ENCODE assay signal across 8 mouse cellular contexts in genomic region chr7:28339213-28339917, GRCm38 (mm10). TPM values are rescaled to one million over a fixed set of nuclear protein-coding genes. Genes with fewer than 3 reads are reported as not detected.
DNase-seq lines count a peak whose midpoint lies in the region; ATAC-seq and TF ChIP-seq lines count a peak whose summit lies in the region.

No protein-coding gene starts in this region.

- peak; percentile 38 for DNase-seq in cerebellum, adult 11 months
- peak; percentile 53 for DNase-seq in brain, embryonic 14.5 days (ENCODE audit: low read depth)
- DNase-seq in forebrain, embryonic 11.5 days (ENCODE audit: low spot score) = no peak
- peak; percentile 37 for DNase-seq in heart, postnatal 25 days (ENCODE audit: low spot score)
- peak; percentile 38 to 51 for DNase-seq in layer of hippocampus, postnatal 10 days (ENCODE audit: low spot score in 2 of 2)
- peak; percentile 60 for DNase-seq in mesoderm, embryonic 11.5 days (ENCODE audit: low read depth, low spot score)

- H3K9me3 ChIP-seq in forebrain, embryonic 11.5 days (ENCODE audit: control insufficient read depth, low read length) = no peaks in the 10 kb centered on the region
- no peaks in the 10 kb centered on the region for H3K9me3 ChIP-seq in stomach, embryonic 14.5 days (ENCODE audit: control insufficient read depth, low read depth, low read length)

- intact Hi-C loops in heart, postnatal 25 days (cut with DNase I) = no loop called here

- peak overlapping the region; percentile 60 for H3K4me2 ChIP-seq in forebrain, embryonic 11.5 days (ENCODE audit: low read depth, low read length, severe bottlenecking)
- H3K4me2 ChIP-seq in stomach, embryonic 14.5 days (replicated peaks; ENCODE audit: low read depth, low read length) = peak overlapping the region; percentile 60

- H3K9ac ChIP-seq in forebrain, embryonic 11.5 days (ENCODE audit: low read length) = peak overlapping the region; percentile 95
- H3K9ac ChIP-seq in stomach, embryonic 14.5 days (replicated peaks; ENCODE audit: low read depth, low read length) = peak overlapping the region; percentile 50

- H3K4me3 ChIP-seq in forebrain, embryonic 11.5 days (ENCODE audit: low read depth, low read length) = peak overlapping the region; percentile 99
- peak overlapping the region; percentile 91 for H3K4me3 ChIP-seq in stomach, embryonic 14.5 days (ENCODE audit: low read depth, low read length)

- no peaks in the 10 kb centered on the region; the same call in 1 of the 2 replicates for H3K36me3 ChIP-seq in forebrain, embryonic 11.5 days (ENCODE audit: control insufficient read depth, insufficient read depth, low read length)
- H3K36me3 ChIP-seq in stomach, embryonic 14.5 days (ENCODE audit: control insufficient read depth, insufficient read depth, low read length) = peaks cover 4% of the 10 kb centered on the region; the same call in 1 of the 2 replicates

- WGBS in forebrain, embryonic 11.5 days = 84% methylated on average over 19 of the region's 19 CpGs
- WGBS in stomach, embryonic 14.5 days = 74% methylated on average over 19 of the region's 19 CpGs

- no peak; the same call in 1 of the 2 replicates for TF ChIP-seq CTCF in brain, embryonic 14.5 days (IDR thresholded peaks at IDR 0.05; ENCODE audit: borderline replicate concordance, extremely low read depth, insufficient read depth, insufficient read length)

- no peaks in the 10 kb centered on the region for H3K27me3 ChIP-seq in forebrain, embryonic 11.5 days (ENCODE audit: control insufficient read depth, insufficient read depth, low read length)
- H3K27me3 ChIP-seq in stomach, embryonic 14.5 days (ENCODE audit: control insufficient read depth, insufficient read depth, low read length) = no peaks in the 10 kb centered on the region

- H3K4me1 ChIP-seq in forebrain, embryonic 11.5 days (replicated peaks; ENCODE audit: control insufficient read depth, insufficient read depth, low read length) = peaks cover 2% of the 10 kb centered on the region; the same call in 1 of the 2 replicates
- H3K4me1 ChIP-seq in stomach, embryonic 14.5 days (ENCODE audit: control insufficient read depth, insufficient read depth, low read length) = no peaks in the 10 kb centered on the region; the same call in 1 of the 2 replicates

- ATAC-seq in cerebellum, adult (ENCODE audit: insufficient number of reproducible peaks, low FRiP score, low TSS enrichment) = no peak
- no peak; the same call in 1 of the 2 replicates for ATAC-seq in forebrain, embryonic 11.5 days (replicated peaks; ENCODE audit: low FRiP score)
- ATAC-seq in stomach, embryonic 14.5 days (ENCODE audit: insufficient number of reproducible peaks, insufficient read depth, low FRiP score, low read depth) = peak; percentile 1; the same call in 1 of the 2 replicates

- no peak for TF ChIP-seq POLR2A in brain, embryonic 14.5 days (IDR thresholded peaks at IDR 0.05; ENCODE audit: borderline replicate concordance, extremely low read depth, insufficient read depth, insufficient read length, poor library complexity, severe bottlenecking)

- H3K27ac ChIP-seq in forebrain, embryonic 11.5 days (ENCODE audit: low read depth, low read length) = peak overlapping the region; percentile 54; the same call in 1 of the 2 replicates
- peak overlapping the region; percentile 82; the same call in 1 of the 2 replicates for H3K27ac ChIP-seq in stomach, embryonic 14.5 days (ENCODE audit: low read length)

RNA-seq across cellular contexts. Expression of gene Supt5, which starts 0.8 kb away (rescaled TPM):
- polyA plus RNA-seq in brain, embryonic 14.5 days (2012; rRNA removed) = 103 and 118 TPM in 2 replicates
- polyA plus RNA-seq in forebrain, embryonic 11.5 days (2014; fragmentation: Nextera tagmentation; extraction: Ambion mirVana) = 97.2 and 104 TPM in 2 replicates
- total RNA-seq in heart, postnatal 25 days (2021) = 10 to 100 TPM; 52.8 to 52.9 TPM
- total RNA-seq in layer of hippocampus, postnatal 10 days (2021) = 100 to 1,000 TPM; 105 to 109 TPM
- 71.7 and 73.7 TPM in 2 replicates for polyA plus RNA-seq in stomach, embryonic 14.5 days (2014; fragmentation: Nextera tagmentation; extraction: Ambion mirVana)

RNA-seq across cellular contexts. Expression of gene Rps16, which starts 11.1 kb away (rescaled TPM):
- 1,173 and 1,238 TPM in 2 replicates for polyA plus RNA-seq in brain, embryonic 14.5 days (2012; rRNA removed)
- 727 and 782 TPM in 2 replicates for polyA plus RNA-seq in forebrain, embryonic 11.5 days (2014; fragmentation: Nextera tagmentation; extraction: Ambion mirVana)
- total RNA-seq in heart, postnatal 25 days (2021) = 100 to 1,000 TPM; 489 to 520 TPM
- total RNA-seq in layer of hippocampus, postnatal 10 days (2021) = 100 to 1,000 TPM; 563 to 624 TPM
- polyA plus RNA-seq in stomach, embryonic 14.5 days (2014; fragmentation: Nextera tagmentation; extraction: Ambion mirVana) = 1,258 and 1,269 TPM in 2 replicates

RNA-seq across cellular contexts. Expression of gene Timm50, which starts 27.5 kb away (rescaled TPM):
- 105 and 134 TPM in 2 replicates for polyA plus RNA-seq in brain, embryonic 14.5 days (2012; rRNA removed)
- polyA plus RNA-seq in forebrain, embryonic 11.5 days (2014; fragmentation: Nextera tagmentation; extraction: Ambion mirVana) = 222 and 235 TPM in 2 replicates
- total RNA-seq in heart, postnatal 25 days (2021) = 10 to 100 TPM; 60.5 to 61.7 TPM
- 10 to 100 TPM; 49.2 to 49.6 TPM for total RNA-seq in layer of hippocampus, postnatal 10 days (2021)
- polyA plus RNA-seq in stomach, embryonic 14.5 days (2014; fragmentation: Nextera tagmentation; extraction: Ambion mirVana) = 139 and 140 TPM in 2 replicates

RNA-seq across cellular contexts. Expression of gene Plekhg2, which starts 33.0 kb away (rescaled TPM):
- 20.2 and 35.0 TPM in 2 replicates for polyA plus RNA-seq in brain, embryonic 14.5 days (2012; rRNA removed)
- polyA plus RNA-seq in forebrain, embryonic 11.5 days (2014; fragmentation: Nextera tagmentation; extraction: Ambion mirVana) = 81.2 and 81.3 TPM in 2 replicates
- total RNA-seq in heart, postnatal 25 days (2021) = 10 to 100 TPM; 13.1 to 20.4 TPM
- total RNA-seq in layer of hippocampus, postnatal 10 days (2021) = 10 to 100 TPM; 13.5 to 13.6 TPM
- polyA plus RNA-seq in stomach, embryonic 14.5 days (2014; fragmentation: Nextera tagmentation; extraction: Ambion mirVana) = 63.4 and 70.7 TPM in 2 replicates

RNA-seq across cellular contexts. Expression of gene Dll3, which starts 37.3 kb away (rescaled TPM):
- 30.3 and 43.3 TPM in 2 replicates for polyA plus RNA-seq in brain, embryonic 14.5 days (2012; rRNA removed)
- polyA plus RNA-seq in forebrain, embryonic 11.5 days (2014; fragmentation: Nextera tagmentation; extraction: Ambion mirVana) = 43.6 and 50.5 TPM in 2 replicates
- total RNA-seq in heart, postnatal 25 days (2021) = not detected
- total RNA-seq in layer of hippocampus, postnatal 10 days (2021) = 1 to 10 TPM; 6.5 to 8.9 TPM
- 3.8 and 4.7 TPM in 2 replicates for polyA plus RNA-seq in stomach, embryonic 14.5 days (2014; fragmentation: Nextera tagmentation; extraction: Ambion mirVana)
